In the genomic region with DNA sequence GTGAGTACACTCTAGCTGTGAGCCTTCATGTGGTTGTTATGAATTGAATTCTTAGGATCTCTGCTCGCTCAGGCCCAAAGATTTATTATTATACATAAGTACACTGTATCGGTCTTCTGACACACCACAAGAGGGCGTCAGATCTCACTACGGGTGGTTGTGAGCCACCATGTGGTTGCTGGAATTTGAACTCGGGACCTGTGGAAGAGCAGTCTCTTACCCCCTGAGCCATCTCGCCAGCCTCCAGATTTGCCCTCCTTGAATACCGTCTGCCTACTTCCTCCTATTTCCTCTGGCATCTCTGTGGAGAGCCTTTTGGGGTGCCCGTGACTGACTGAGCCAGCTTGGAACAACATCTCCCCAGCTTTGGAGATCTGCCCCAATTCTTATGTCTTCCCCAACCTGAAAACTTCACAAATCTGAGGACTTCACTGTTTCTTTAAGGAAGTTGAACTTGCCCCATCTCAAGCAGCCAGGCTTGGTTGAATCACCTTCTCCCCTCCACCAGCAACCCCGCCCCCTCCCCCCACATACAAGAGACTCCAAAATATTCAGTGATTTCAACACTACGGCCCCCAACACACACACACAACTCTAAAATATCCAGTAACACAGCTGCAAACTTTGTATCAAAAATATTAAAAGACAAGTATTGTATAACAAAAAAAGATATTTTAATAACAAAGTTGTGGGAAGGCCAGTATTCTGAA, we compare ENCODE assay signal across 8 mouse cellular contexts. TPM values are rescaled to one million over a fixed set of nuclear protein-coding genes. Genes with fewer than 3 reads are reported as not detected.
A peak's percentile ranks its signal among the peaks of the same experiment; 100 is the strongest.
DNase-seq lines count a peak whose midpoint lies in the region; ATAC-seq lines count a peak whose summit lies in the region.

No protein-coding gene starts in this region.

- WGBS in kidney, embryonic 16.5 days: 66% methylated on average over 10 of the region's 10 CpGs
- 72% methylated on average over 10 of the region's 10 CpGs for WGBS in embryonic facial prominence, embryonic 10.5 days
- 80% methylated on average over 10 of the region's 10 CpGs for whole genome bisulfite sequencing in hindbrain, embryonic 11.5 days
- WGBS in midbrain, embryonic 13.5 days: 78% methylated on average over 10 of the region's 10 CpGs

- ATAC-seq in kidney, embryonic 16.5 days (ENCODE audit: low FRiP score, low TSS enrichment): no peak
- no peak for ATAC-seq in hindbrain, embryonic 11.5 days (ENCODE audit: low FRiP score)
- no peak for ATAC-seq in midbrain, embryonic 13.5 days

- H3K9ac ChIP-seq in kidney, embryonic 16.5 days (replicated peaks; ENCODE audit: low read length): no peak overlapping the region
- H3K9ac ChIP-seq in hindbrain, embryonic 11.5 days (ENCODE audit: low read depth, low read length): no peak overlapping the region
- no peak overlapping the region for H3K9ac ChIP-seq in midbrain, embryonic 13.5 days (replicated peaks)

- no peak for DNase-seq in kidney, postnatal 4 days
- DNase-seq in embryonic facial prominence, embryonic 10.5 days (ENCODE audit: low spot score): no peak
- DNase-seq in hindbrain, embryonic 11.5 days (ENCODE audit: low spot score): peak; percentile 19
- no peak for DNase-seq in spleen, postnatal 10 days (ENCODE audit: low spot score in 2 of 2)
- no peak for DNase-seq in urinary bladder, postnatal 4 days (ENCODE audit: low spot score in 2 of 2)
- DNase-seq in spleen, adult 12 weeks (ENCODE audit: low spot score): no peak

- peak overlapping the region; percentile 51; the same call in 1 of the 2 replicates for H3K27ac ChIP-seq in kidney, embryonic 16.5 days (ENCODE audit: low read length)
- peak overlapping the region; percentile 98 for H3K27ac ChIP-seq in embryonic facial prominence, embryonic 10.5 days (replicated peaks)
- H3K27ac ChIP-seq in hindbrain, embryonic 11.5 days (ENCODE audit: low read depth, low read length): 0 out of 2 replicates have a peak overlapping the region, but pooled peaks have one; percentile 92
- H3K27ac ChIP-seq in midbrain, embryonic 13.5 days: 0 out of 2 replicates have a peak overlapping the region, but pooled peaks have one; percentile 48

- peak overlapping the region; percentile 78 for H3K4me2 ChIP-seq in kidney, embryonic 16.5 days (replicated peaks; ENCODE audit: low read depth, low read length)
- no peak overlapping the region for H3K4me2 ChIP-seq in hindbrain, embryonic 11.5 days (replicated peaks; ENCODE audit: low read depth, low read length)
- H3K4me2 ChIP-seq in midbrain, embryonic 13.5 days (replicated peaks): peak overlapping the region; percentile 82

- peak overlapping the region; percentile 81; the same call in 1 of the 2 replicates for H3K4me3 ChIP-seq in kidney, embryonic 16.5 days (ENCODE audit: low read length)
- H3K4me3 ChIP-seq in embryonic facial prominence, embryonic 10.5 days: peak overlapping the region; percentile 84
- no peak overlapping the region for H3K4me3 ChIP-seq in hindbrain, embryonic 11.5 days (ENCODE audit: low read depth, low read length)
- peak overlapping the region; percentile 87; the same call in 1 of the 2 replicates for H3K4me3 ChIP-seq in midbrain, embryonic 13.5 days (replicated peaks)

- no peaks in the 10 kb centered on the region for H3K9me3 ChIP-seq in kidney, embryonic 16.5 days (ENCODE audit: low read length)
- no peaks in the 10 kb centered on the region for H3K9me3 ChIP-seq in embryonic facial prominence, embryonic 10.5 days
- H3K9me3 ChIP-seq in hindbrain, embryonic 11.5 days (ENCODE audit: control insufficient read depth, low read length): no peaks in the 10 kb centered on the region
- no peaks in the 10 kb centered on the region for H3K9me3 ChIP-seq in midbrain, embryonic 13.5 days

- no peaks in the 10 kb centered on the region for H3K27me3 ChIP-seq in kidney, embryonic 16.5 days (ENCODE audit: insufficient read depth, low read length)
- H3K27me3 ChIP-seq in embryonic facial prominence, embryonic 10.5 days (replicated peaks; ENCODE audit: low read depth, poor library complexity, severe bottlenecking): no peaks in the 10 kb centered on the region
- no peaks in the 10 kb centered on the region for H3K27me3 ChIP-seq in hindbrain, embryonic 11.5 days (ENCODE audit: control insufficient read depth, insufficient read depth, low read length)
- no peaks in the 10 kb centered on the region for H3K27me3 ChIP-seq in midbrain, embryonic 13.5 days

- peaks cover 46% of the 10 kb centered on the region for H3K4me1 ChIP-seq in kidney, embryonic 16.5 days (ENCODE audit: insufficient read depth, low read length)
- peaks cover 79% of the 10 kb centered on the region for H3K4me1 ChIP-seq in embryonic facial prominence, embryonic 10.5 days
- H3K4me1 ChIP-seq in hindbrain, embryonic 11.5 days (replicated peaks; ENCODE audit: control insufficient read depth, insufficient read depth, low read length): peaks cover 19% of the 10 kb centered on the region
- H3K4me1 ChIP-seq in midbrain, embryonic 13.5 days (replicated peaks): peaks cover 69% of the 10 kb centered on the region

- H3K36me3 ChIP-seq in kidney, embryonic 16.5 days (ENCODE audit: insufficient read depth, low read length): no peaks in the 10 kb centered on the region
- peaks cover 49% of the 10 kb centered on the region for H3K36me3 ChIP-seq in embryonic facial prominence, embryonic 10.5 days (replicated peaks)
- no peaks in the 10 kb centered on the region for H3K36me3 ChIP-seq in hindbrain, embryonic 11.5 days (ENCODE audit: control insufficient read depth, insufficient read depth, low read length)
- peaks cover 24% of the 10 kb centered on the region for H3K36me3 ChIP-seq in midbrain, embryonic 13.5 days

RNA-seq across cellular contexts. Expression of a gene that starts 1.1 kb away (rescaled TPM):
- 184 and 188 TPM in 2 replicates for polyA plus RNA-seq in kidney, embryonic 16.5 days (2015; fragmentation: Nextera tagmentation; extraction: Ambion mirVana)
- polyA plus RNA-seq in embryonic facial prominence, embryonic 10.5 days (2016; fragmentation: Nextera tagmentation; extraction: Ambion mirVana): 146 and 152 TPM in 2 replicates
- 97.4 and 104 TPM in 2 replicates for polyA plus RNA-seq in hindbrain, embryonic 11.5 days (2014; fragmentation: Nextera tagmentation; extraction: Ambion mirVana)
- polyA plus RNA-seq in midbrain, embryonic 13.5 days (2015; fragmentation: Nextera tagmentation; extraction: Ambion mirVana): 102 and 115 TPM in 2 replicates

RNA-seq across cellular contexts. Expression of a gene that starts 14.6 kb away (rescaled TPM):
- 20.4 and 21.9 TPM in 2 replicates for polyA plus RNA-seq in kidney, embryonic 16.5 days (2015; fragmentation: Nextera tagmentation; extraction: Ambion mirVana)
- polyA plus RNA-seq in embryonic facial prominence, embryonic 10.5 days (2016; fragmentation: Nextera tagmentation; extraction: Ambion mirVana): 26.1 and 29.1 TPM in 2 replicates
- 28.3 and 31.2 TPM in 2 replicates for polyA plus RNA-seq in hindbrain, embryonic 11.5 days (2014; fragmentation: Nextera tagmentation; extraction: Ambion mirVana)
- 84.0 and 85.3 TPM in 2 replicates for polyA plus RNA-seq in midbrain, embryonic 13.5 days (2015; fragmentation: Nextera tagmentation; extraction: Ambion mirVana)

RNA-seq across cellular contexts. Expression of a gene that starts 29.6 kb away (rescaled TPM):
- 24.0 and 26.7 TPM in 2 replicates for polyA plus RNA-seq in kidney, embryonic 16.5 days (2015; fragmentation: Nextera tagmentation; extraction: Ambion mirVana)
- polyA plus RNA-seq in embryonic facial prominence, embryonic 10.5 days (2016; fragmentation: Nextera tagmentation; extraction: Ambion mirVana): 23.8 and 26.8 TPM in 2 replicates
- 42.1 and 46.0 TPM in 2 replicates for polyA plus RNA-seq in hindbrain, embryonic 11.5 days (2014; fragmentation: Nextera tagmentation; extraction: Ambion mirVana)
- polyA plus RNA-seq in midbrain, embryonic 13.5 days (2015; fragmentation: Nextera tagmentation; extraction: Ambion mirVana): 75.7 and 86.6 TPM in 2 replicates

RNA-seq across cellular contexts. Expression of a gene that starts 32.3 kb away (rescaled TPM):
- polyA plus RNA-seq in kidney, embryonic 16.5 days (2015; fragmentation: Nextera tagmentation; extraction: Ambion mirVana): 16.0 and 16.4 TPM in 2 replicates
- 16.1 and 20.6 TPM in 2 replicates for polyA plus RNA-seq in embryonic facial prominence, embryonic 10.5 days (2016; fragmentation: Nextera tagmentation; extraction: Ambion mirVana)
- 38.5 and 40.4 TPM in 2 replicates for polyA plus RNA-seq in hindbrain, embryonic 11.5 days (2014; fragmentation: Nextera tagmentation; extraction: Ambion mirVana)
- polyA plus RNA-seq in midbrain, embryonic 13.5 days (2015; fragmentation: Nextera tagmentation; extraction: Ambion mirVana): 39.8 and 44.2 TPM in 2 replicates

RNA-seq across cellular contexts. Expression of a gene that starts 41.2 kb away (rescaled TPM):
- polyA plus RNA-seq in kidney, embryonic 16.5 days (2015; fragmentation: Nextera tagmentation; extraction: Ambion mirVana): 15.5 and 16.2 TPM in 2 replicates
- 16.6 and 19.6 TPM in 2 replicates for polyA plus RNA-seq in embryonic facial prominence, embryonic 10.5 days (2016; fragmentation: Nextera tagmentation; extraction: Ambion mirVana)
- polyA plus RNA-seq in hindbrain, embryonic 11.5 days (2014; fragmentation: Nextera tagmentation; extraction: Ambion mirVana): 16.5 and 17.8 TPM in 2 replicates
- 8.2 TPM in 2 replicates for polyA plus RNA-seq in midbrain, embryonic 13.5 days (2015; fragmentation: Nextera tagmentation; extraction: Ambion mirVana)

Comparison
In these comparisons a context has a peak if more than half of its experiments do, and no peak if none do; other contexts are left out.
1. H3K27ac ChIP-seq: peak in every context shown above with its lines; median percentile 98 in embryonic facial prominence, embryonic 10.5 days; 92 in hindbrain, embryonic 11.5 days; 51 in kidney, embryonic 16.5 days; 48 in midbrain, embryonic 13.5 days.